Mouse (Mus musculus): ENCODE data around the gene Lenep.
A peak's percentile ranks its signal among the peaks of the same experiment; 100 is the strongest.

The Lenep gene

DNA sequence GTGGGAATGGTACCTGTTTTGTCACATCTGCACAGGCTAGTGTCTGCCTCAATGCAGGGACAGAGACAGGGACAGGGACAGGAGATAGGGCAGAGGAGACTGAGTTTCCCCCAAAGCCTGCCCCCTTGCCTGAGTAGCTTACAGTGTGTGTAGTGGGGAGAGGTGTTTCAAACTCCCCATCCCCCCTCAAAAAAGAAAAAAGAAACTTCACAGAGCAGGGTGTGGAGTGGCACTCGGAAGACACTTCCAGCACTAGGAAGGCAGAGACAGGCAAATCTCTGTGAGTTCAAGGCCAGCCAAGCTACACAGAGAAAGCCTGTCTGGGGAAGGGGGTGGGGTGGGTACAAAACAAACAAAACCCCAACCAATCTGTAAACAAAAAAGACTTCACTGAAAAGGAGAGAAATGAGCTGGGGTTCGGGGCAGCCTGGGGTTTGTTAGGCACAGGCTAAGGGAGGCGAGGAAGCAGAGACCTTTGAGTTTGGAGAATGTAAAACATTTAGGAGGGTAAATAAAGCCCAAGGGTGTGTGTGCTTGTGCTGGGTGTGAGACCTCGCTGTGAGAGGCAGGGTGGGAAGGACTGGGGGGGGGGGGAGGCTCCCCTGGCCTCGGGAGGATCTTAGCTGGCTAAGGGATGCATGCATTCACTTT, 28.9 kb downstream of the Lenep start:
- DNase-seq, result no peak

DNA sequence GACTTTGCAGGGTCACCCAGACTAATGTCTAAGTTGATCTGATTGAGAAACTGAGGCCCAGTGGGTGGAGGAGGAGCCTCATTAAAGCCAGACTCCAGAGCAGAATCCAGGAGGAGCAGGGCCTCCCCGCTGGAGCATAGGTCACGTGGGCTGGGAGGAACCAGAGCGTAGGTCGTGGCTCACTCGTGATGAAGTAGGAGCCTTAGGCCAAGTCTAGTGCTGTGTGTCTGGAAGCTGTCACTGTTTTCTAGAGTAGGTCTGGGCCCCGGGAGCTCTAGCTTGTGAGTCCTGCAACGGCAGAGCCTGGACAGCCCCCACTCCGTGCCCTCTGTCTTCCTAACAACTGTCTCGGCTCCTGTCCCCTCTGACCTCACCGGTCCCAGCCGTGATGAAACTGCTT, 35.3 kb downstream of the Lenep start:
- peak; percentile 19 for DNase-seq

DNA sequence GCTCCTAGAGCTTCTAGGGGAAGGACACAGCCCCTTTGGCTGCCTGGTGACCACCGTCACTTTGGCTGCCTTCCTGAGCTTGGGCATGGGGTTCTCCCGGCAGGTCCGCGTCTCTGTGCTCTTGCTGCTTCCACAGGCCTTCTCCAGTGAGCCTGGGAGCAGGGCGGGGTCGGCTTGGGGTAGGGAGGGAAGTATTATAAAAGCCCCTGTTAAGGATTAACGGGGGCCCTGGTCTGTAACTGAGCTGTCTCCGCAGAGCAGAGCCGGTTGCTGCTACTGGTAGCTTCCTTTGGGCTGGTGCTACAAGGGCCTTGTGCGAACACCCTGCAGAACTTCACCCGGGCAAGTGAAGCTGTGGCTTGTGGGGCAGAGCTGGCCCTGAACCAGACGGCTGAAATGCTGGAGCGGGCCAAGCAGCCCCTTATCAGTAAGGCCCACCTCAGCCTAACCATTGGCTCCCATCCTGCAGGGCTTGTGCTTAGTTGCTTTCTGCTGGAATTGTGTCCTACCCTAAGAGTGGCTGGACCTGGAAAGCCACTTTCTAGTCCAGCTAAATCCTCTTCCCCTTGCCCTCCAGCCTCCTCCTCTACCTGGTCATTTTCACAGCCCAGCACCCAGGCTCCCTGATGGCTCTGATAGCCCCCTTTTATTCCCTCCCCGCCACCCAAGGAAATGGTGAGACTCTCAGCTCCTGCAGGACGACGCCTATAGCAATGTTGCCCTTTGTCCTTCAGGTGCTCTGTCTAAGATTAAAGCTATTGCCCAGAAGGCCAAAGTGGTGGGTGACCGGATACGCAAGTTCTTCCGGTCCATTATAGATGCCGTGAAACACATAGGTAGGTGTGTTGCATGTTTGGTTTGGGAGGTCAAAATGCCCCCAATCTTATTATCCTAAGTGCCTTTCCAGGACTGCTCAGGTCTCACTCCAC, 36.8 kb downstream of the Lenep start:
- no peak for DNase-seq

DNA sequence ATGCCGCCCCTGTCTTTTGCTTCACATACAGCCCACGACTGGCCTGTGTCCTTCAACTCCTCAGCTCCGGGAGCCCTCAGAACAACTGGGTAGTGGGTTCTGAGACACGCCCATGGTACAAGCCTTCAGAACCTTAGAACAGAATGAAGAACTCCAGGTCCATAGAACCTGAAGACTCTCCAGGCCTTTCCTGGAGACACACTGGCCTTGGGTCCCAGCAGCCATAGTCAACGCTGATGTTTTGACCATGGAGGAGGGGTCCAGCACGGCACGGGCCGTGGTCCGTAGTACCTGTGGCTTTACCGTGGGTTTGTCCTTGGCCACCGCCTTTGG, 37.5 kb downstream of the Lenep start, which contains the start of gene Dcst1:
TSS of gene Dcst1 (minus strand) at position 101 of the 333 bp plus-strand sequence.
- DNase-seq, result no peak

DNA sequence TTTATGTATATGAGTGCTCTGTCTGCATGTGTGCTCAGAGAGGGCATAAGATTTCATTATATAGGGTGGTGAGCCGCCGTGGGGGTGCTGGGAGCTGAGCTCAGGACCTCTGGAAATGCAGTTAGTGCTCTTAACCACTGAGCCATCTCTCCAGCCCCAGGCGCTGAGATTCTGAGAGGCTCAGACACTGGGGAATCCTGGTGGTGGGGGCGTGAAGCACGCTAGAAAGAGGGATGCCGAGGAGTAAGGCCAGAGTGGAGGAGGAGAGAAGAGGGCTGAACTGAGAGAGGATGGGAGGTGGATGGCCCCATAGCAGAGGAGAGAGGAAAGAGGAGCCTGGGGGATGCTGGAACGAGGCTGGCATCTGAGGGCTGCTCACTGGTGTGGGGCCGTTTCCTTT, 38.0 kb downstream of the Lenep start:
- DNase-seq, result no peak

DNA sequence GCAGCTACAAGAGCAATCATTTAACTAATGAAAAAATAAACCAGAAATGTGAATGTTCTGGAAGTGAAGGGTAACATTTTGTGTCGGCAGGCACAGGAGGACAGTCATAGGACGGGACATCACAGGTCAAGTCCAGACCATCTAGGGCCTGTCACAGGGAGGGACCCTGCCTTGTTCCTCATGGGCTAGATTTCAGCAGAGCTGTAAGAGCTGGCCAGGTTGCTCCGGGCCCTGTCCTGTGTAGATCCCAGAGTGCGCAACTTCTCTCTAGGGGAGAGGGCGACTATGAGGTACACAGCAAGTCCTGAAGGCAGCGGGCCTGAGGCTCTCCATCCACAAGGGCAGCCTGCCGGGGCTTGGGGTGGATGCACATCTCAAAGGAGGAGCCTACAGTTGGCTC, 40.9 kb downstream of the Lenep start, which contains the start of gene Dcst2:
TSS of gene Dcst2 (plus strand) at position 301 of the 400 bp plus-strand sequence.
- DNase-seq, result no peak

DNA sequence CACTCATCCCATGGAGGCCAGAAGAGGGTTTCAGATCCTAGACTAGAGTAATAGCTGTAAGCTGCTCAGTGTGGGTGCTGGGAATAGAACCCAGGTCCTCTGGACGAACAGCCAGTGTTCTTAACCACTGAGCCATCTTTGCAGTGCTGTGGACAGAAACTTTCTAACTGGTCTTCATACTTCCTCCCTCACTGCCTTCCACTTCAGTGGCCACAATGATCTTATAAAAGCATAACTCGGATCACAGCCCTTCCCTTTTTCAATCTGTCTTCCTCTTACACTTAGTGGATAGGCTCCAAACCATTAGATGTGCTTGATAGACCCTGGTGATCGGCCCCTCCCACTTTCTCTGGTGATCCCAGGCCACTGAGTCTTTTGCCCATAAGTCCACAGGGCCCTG, 42.4 kb downstream of the Lenep start:
- no peak for DNase-seq

DNA sequence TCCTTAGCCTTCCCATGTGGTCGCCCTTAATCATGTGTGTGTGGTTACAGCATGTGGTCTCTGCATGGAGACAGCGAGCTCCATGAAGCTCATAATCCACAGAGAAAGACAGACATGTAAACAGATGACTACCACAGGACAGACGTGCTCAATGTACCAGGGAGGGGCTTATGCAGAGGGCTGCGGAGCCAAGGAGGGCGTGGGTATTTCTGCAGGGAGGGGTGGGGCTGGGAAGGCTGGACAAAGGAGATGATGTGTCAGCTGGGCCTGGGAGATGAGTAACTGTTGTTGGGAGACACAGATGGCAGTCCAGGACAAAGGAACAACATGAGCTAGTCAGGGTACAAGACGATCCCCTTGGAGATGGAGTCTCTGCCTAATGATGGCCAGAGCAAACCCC, 43.0 kb downstream of the Lenep start:
- DNase-seq, result no peak

DNA sequence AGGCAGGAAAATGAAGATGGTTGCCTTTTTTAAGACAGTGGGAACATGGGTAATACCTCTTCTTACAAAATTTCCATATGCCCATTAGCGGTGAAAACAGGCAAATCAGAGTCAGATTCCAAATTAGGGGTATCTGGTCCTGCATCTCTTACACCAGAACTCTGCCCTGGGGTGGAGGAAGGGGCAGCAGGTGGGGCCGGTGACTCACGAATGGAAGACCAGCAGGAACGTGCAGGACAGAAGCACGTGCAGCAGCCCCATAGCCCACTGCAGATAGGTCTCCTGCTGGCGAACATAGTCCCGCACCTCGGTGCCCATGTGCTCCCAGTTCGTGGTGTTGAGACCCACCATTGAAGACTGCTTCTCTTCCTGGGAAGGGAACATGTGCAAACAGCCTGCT, 46.6 kb downstream of the Lenep start:
- DNase-seq, result no peak

DNA sequence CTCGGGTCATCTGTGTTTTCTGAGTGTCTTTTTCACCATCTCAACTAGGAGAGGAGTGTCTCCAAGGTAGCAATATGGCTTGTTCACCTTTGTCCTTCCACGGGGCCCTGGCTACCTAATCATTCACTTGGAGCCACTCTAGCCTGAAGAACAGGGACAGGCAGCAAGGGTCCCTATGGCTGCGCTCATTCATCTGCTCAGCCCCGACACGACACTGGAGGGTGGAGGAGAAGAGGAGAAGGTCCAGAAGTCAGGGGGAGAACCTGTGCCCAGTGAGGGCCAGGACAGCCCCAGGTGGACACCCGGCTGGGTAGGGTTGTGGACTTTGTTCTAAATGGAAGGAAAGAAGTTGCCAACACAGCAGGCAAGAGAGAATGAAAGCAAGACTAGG, 47.1 kb downstream of the Lenep start:
- DNase-seq, result peak; percentile 43

DNA sequence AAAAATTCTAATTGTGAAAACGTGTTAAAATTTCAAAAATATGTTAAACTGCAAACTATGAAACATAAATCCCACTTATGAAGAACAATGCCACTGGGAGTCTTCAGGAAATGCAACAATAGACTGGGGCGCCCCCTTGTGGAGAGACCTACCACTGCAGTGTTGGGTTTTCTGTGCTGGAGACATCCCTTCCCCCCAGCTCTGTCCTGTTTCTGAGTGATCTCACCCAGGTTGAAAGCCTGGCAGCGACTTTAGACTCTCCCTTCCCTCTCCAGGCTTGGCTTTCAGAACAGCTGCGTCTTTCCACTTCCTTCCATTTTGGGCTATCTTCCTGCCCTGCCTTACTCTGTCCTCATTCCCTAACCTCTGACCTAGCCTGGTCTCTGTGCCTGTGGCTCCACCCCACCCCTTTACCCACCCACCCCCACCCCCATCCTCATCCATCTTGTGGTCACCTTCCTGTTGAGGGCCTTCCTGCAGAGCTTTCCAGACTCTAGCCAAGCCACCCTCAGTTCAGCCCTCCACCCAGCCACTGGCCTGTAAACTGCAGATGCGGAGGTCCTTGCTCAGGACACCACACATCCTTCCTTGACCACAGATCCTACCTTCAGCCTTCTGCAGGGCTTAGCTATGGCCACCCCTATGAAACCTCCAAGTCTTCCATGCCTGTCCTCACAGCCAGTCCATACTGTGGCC, 47.6 kb downstream of the Lenep start:
- peak; percentile 93 for DNase-seq

DNA sequence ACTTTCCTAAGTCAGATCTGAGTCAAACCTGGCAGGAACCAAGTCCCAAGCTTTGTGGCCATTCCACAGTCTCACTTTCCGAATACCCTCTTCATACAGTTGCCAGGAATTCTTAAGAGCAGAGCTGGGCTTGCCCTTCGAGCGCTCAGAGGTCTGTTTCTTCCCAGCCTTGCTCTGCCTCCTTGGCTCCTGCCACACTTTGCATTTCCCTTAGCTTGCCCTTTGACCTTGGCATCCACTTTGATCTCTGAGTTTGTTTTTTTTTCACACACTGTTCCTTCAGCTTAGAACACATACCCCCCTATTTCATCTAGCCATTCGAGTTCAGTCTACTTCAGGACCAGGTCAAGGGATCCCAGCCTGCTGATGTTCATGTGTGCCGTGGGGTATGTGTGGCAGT, 51.3 kb downstream of the Lenep start:
- no peak for DNase-seq

All from kidney, postnatal 10 days (tissue).